Mouse (Mus musculus) liver, adult 2 months (tissue): ENCODE data around the gene Ptdss2. TPM values are rescaled to one million over a fixed set of nuclear protein-coding genes. Genes with fewer than 3 reads are reported as not detected.

ENCODE experiments used
- DNase-seq: peaks from one replicate; pipeline ENCODE4 v3.0.0-alpha.2; 2011; ENCODE audit warnings: low read depth, low spot score; ENCODE audit errors: extremely low read depth
- H3K27ac ChIP-seq: fragments of 200-500 bp; replicated peaks from 2 replicates; pipeline ENCODE4 v1.5.1; 2012; ENCODE audit warnings: low read depth, mild to moderate bottlenecking, control low read depth, inconsistent platforms, low read length; ENCODE audit not compliant: insufficient read depth
- H3K27me3 ChIP-seq: fragments of 200-500 bp; 2 replicates; pipeline ENCODE4 v1.6.1; 2012; ENCODE audit warnings: mild to moderate bottlenecking, moderate library complexity, low read length, inconsistent platforms; ENCODE audit not compliant: control insufficient read depth, insufficient read depth
- H3K36me3 ChIP-seq: fragments of 200-500 bp; 2 replicates; pipeline ENCODE4 v1.6.1; 2012; ENCODE audit warnings: low read length, inconsistent platforms; ENCODE audit not compliant: control insufficient read depth, insufficient read depth
- H3K4me1 ChIP-seq: fragments of 200-500 bp; 2 replicates; pipeline ENCODE4 v1.6.1; 2011; ENCODE audit warnings: low read length; ENCODE audit not compliant: control insufficient read depth, insufficient read depth
- H3K4me3 ChIP-seq: fragments of 200-500 bp; 2 replicates; pipeline ENCODE4 v1.5.1; 2011; ENCODE audit warnings: low read depth, mild to moderate bottlenecking, control low read depth, low read length, moderate library complexity; ENCODE audit not compliant: insufficient read depth
- H3K79me2 ChIP-seq: fragments of 200-500 bp; 2 replicates; pipeline ENCODE4 v1.6.1; 2012; ENCODE audit warnings: inconsistent platforms, mild to moderate bottlenecking, low read length, moderate library complexity; ENCODE audit not compliant: control insufficient read depth, insufficient read depth
- H3K9ac ChIP-seq: fragments of 200-500 bp; 2 replicates; pipeline ENCODE4 v1.6.1; 2012; ENCODE audit warnings: low read depth, mild to moderate bottlenecking, control low read depth, inconsistent platforms, low read length
- CTCF ChIP-seq: fragments of 200-500 bp; IDR thresholded peaks from 2 replicates; pipeline ENCODE4 v1.5.1; 2011; ENCODE audit warnings: low read depth, low read length, control low read depth
- POLR2A ChIP-seq: fragments of 200-500 bp; IDR thresholded peaks from 2 replicates; pipeline ENCODE4 v1.6.1; 2011; ENCODE audit warnings: low read length, control low read depth; ENCODE audit not compliant: insufficient read depth; ENCODE audit errors: extremely low read depth
- WGBS: fragments of 180-500 bp; shearing (Covaris S2); methylation state at CpG from one replicate; pipeline ENCODE4 v1.1.7; 2018; 5-methylcytosine and 5-hydroxymethylcytosine counted together
- polyA plus RNA-seq: library from polyadenylated mRNA; depleted of rRNA; stranded (reverse); fragments of >200 nt; gene quantifications from 2 replicates; pipeline ENCODE4 v1.2.3, GENCODE M21; 2012
- total RNA-seq: library from RNA; depleted of rRNA; stranded (reverse); fragments of >200 nt; gene quantifications from 2 replicates; pipeline ENCODE4 v1.2.3, GENCODE M21; 2014

Ptdss2 gene
- total and polyA plus RNA-seq, 2 experiments: 5.2 to 13.5 TPM

GRCm38 (mm10) chr7:141191036-141191435 lies 68.9 kb downstream of the Ptdss2 start:
- Histone ChIP-seq H3K4me1 (peaks cover 9% of the 10 kb centered on the region; the same call in 1 of the 2 replicates), H3K27me3 (no peaks in the 10 kb centered on the region), H3K9ac (no peak overlapping the region), H3K4me3 (no peak overlapping the region), H3K36me3 (peaks cover 10% of the 10 kb centered on the region), H3K27ac (no peak overlapping the region; the same call in 1 of the 2 replicates), H3K79me2 (no peaks in the 10 kb centered on the region)
- no peak for DNase-seq
- TF ChIP-seq CTCF: no peak
- TF ChIP-seq POLR2A: no peak
- 85% methylated on average over 14 of the region's 14 CpGs for WGBS

GRCm38 (mm10) chr7:141191796-141192685 lies 69.9 kb downstream of the Ptdss2 start:
- Histone ChIP-seq H3K4me3 (no peak overlapping the region), H3K4me1 (peaks cover 9% of the 10 kb centered on the region; the same call in 1 of the 2 replicates), H3K27me3 (no peaks in the 10 kb centered on the region), H3K27ac (no peak overlapping the region), H3K36me3 (peaks cover 10% of the 10 kb centered on the region), H3K79me2 (no peaks in the 10 kb centered on the region), H3K9ac (no peak overlapping the region)
- 91% methylated on average over 24 of the region's 24 CpGs for WGBS
- DNase-seq: no peak
- TF ChIP-seq CTCF (no peak), POLR2A (no peak)

GRCm38 (mm10) chr7:141192776-141193347 lies 70.7 kb downstream of the Ptdss2 start:
- Histone ChIP-seq H3K27me3 (no peaks in the 10 kb centered on the region), H3K27ac (peak overlapping the region; percentile 86), H3K4me1 (peaks cover 9% of the 10 kb centered on the region; the same call in 1 of the 2 replicates), H3K4me3 (peak overlapping the region; percentile 86), H3K79me2 (no peaks in the 10 kb centered on the region), H3K36me3 (peaks cover 10% of the 10 kb centered on the region), H3K9ac (peak overlapping the region; percentile 86)
- DNase-seq: no peak
- no peak for TF ChIP-seq POLR2A
- TF ChIP-seq CTCF: no peak
- WGBS: 28% methylated on average over 12 of the region's 12 CpGs

- DNase-seq: peak; percentile 47
- no peak for TF ChIP-seq CTCF
- TF ChIP-seq POLR2A: no peak
- under 1% methylated on average over 43 of the region's 43 CpGs for WGBS
- Histone ChIP-seq H3K27ac (peak overlapping the region; percentile 86), H3K27me3 (no peaks in the 10 kb centered on the region), H3K4me3 (peak overlapping the region; percentile 86), H3K79me2 (no peaks in the 10 kb centered on the region), H3K9ac (peak overlapping the region; percentile 86), H3K4me1 (peaks cover 9% of the 10 kb centered on the region; the same call in 1 of the 2 replicates), H3K36me3 (peaks cover 10% of the 10 kb centered on the region)
Observed at GRCm38 (mm10) chr7:141193348-141193856, 71.2 kb downstream of the Ptdss2 start.

GRCm38 (mm10) chr7:141193948-141194347 lies 71.8 kb downstream of the Ptdss2 start, which contains the start of the genes Hras and Lrrc56:
Gene Hras, minus strand, starts transcription at chr7:141194005.
Gene Lrrc56, plus strand, starts transcription at chr7:141194157.
- whole genome bisulfite sequencing: 0% methylated on average over 39 of the region's 39 CpGs
- TF ChIP-seq POLR2A: peak; percentile 78; the same call in 1 of the 2 replicates
- no peak for TF ChIP-seq CTCF
- H3K4me3 ChIP-seq: peak within 1 kb of the TSS; percentile 86
- peak within 1 kb of the TSS; percentile 86 for H3K9ac ChIP-seq
- peaks cover 9% of the 10 kb centered on the region; the same call in 1 of the 2 replicates for H3K4me1 ChIP-seq
- peak; percentile 86 for DNase-seq
- peak within 1 kb of the TSS; percentile 86 for H3K27ac ChIP-seq
- H3K27me3 ChIP-seq: no peaks in the 10 kb centered on the region
- no peaks in the 10 kb centered on the region for H3K79me2 ChIP-seq
- H3K36me3 ChIP-seq: peaks cover 10% of the 10 kb centered on the region
